Mouse (Mus musculus) liver, postnatal 0 days (tissue): ENCODE measurements at regions not wholly inside any gene's neighbourhood (a gene's known extent, or its start where the extent isn't known, plus 50 kb on each side); places are given as distances from the start of the nearest gene placed in this dataset.

Source experiments
- CTCF ChIP-seq: sonication (generic); IDR thresholded peaks from 2 replicates; pipeline ENCODE4 v1.5.1; 2016; ENCODE audit warnings: antibody characterized with exemption, low read depth
- EP300 ChIP-seq: IDR thresholded peaks from 2 replicates; pipeline ENCODE4 v1.6.1; 2016; ENCODE audit warnings: antibody characterized with exemption, low read depth, mild to moderate bottlenecking

GRCm38 (mm10) chr15:36669748-36670147 is 337.8 kb downstream of the Zfp706 start:
- TF ChIP-seq CTCF, result no peak
- no peak for TF ChIP-seq EP300
